ENCODE assay signal across 8 mouse cellular contexts in the genomic region with DNA sequence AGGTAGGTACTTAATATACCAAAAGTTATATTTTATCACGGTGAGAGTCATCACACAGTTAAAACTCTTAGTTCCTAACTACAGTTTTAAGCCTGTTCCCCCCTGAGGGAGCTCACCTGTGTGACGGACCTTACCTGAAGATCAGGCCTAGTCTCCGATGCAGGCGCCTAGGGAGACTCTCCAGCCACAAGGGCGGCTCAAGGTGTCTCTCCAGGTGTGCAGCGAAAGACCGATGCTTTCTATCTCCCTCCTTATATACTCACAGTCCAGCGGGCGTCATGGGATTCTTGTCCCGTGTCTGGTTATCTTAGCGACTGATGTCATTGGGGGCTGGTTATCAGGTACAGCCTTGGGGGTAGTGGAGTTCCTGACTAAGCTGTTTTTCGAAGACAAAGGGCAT. TPM values are rescaled to one million over a fixed set of nuclear protein-coding genes. Genes with fewer than 3 reads are reported as not detected.
A peak's percentile ranks its signal among the peaks of the same experiment; 100 is the strongest.
DNase-seq lines count a peak whose midpoint lies in the region; ATAC-seq and TF ChIP-seq lines count a peak whose summit lies in the region.

A gene (minus strand): TSS at position 232 of the 400 bp plus-strand sequence.

- H3K36me3 ChIP-seq in hindbrain, postnatal 0 days (ENCODE audit: insufficient read depth, low read length), result no peaks in the 10 kb centered on the region
- no peaks in the 10 kb centered on the region for H3K36me3 ChIP-seq in liver, postnatal 0 days (replicated peaks; ENCODE audit: insufficient read depth, low read length)

- no peaks in the 10 kb centered on the region for H3K27me3 ChIP-seq in hindbrain, postnatal 0 days (ENCODE audit: insufficient read depth, low read length)
- H3K27me3 ChIP-seq in liver, postnatal 0 days (ENCODE audit: insufficient read depth, low read length), result no peaks in the 10 kb centered on the region

- no peaks in the 10 kb centered on the region for H3K9me3 ChIP-seq in hindbrain, postnatal 0 days (ENCODE audit: low read length)
- no peaks in the 10 kb centered on the region for H3K9me3 ChIP-seq in liver, postnatal 0 days (ENCODE audit: low read length)

- intact Hi-C loops in gastrocnemius, postnatal 14 days (cut with DNase I; ENCODE audit: low total_unique reads), result no loop called here

- no peak for TF ChIP-seq CTCF in hindbrain, postnatal 0 days (IDR thresholded peaks at IDR 0.05; ENCODE audit: low read depth)
- no peak for TF ChIP-seq CTCF in liver, postnatal 0 days (IDR thresholded peaks at IDR 0.05; ENCODE audit: low read depth)

- H3K27ac ChIP-seq in hindbrain, postnatal 0 days, result peak within 1 kb of the TSS; percentile 86
- H3K27ac ChIP-seq in liver, postnatal 0 days (ENCODE audit: low read depth), result peak within 1 kb of the TSS; percentile 88

- WGBS in hindbrain, postnatal 0 days, result 87% methylated on average over 12 of the region's 12 CpGs
- WGBS in liver, postnatal 0 days (ENCODE audit: insufficient replicate concordance), result 81% methylated on average over 12 of the region's 12 CpGs

- H3K4me3 ChIP-seq in hindbrain, postnatal 0 days (ENCODE audit: low read length), result peak within 1 kb of the TSS; percentile 37
- H3K4me3 ChIP-seq in liver, postnatal 0 days (ENCODE audit: low read depth, low read length), result peak within 1 kb of the TSS; percentile 65

- no peak for ATAC-seq in hindbrain, postnatal 0 days
- ATAC-seq in liver, postnatal 0 days, result no peak

- TF ChIP-seq EP300 in liver, postnatal 0 days (IDR thresholded peaks at IDR 0.05; ENCODE audit: low read depth), result no peak

- peak within 1 kb of the TSS; percentile 54 for H3K4me2 ChIP-seq in hindbrain, postnatal 0 days (ENCODE audit: low read depth, low read length)
- peak within 1 kb of the TSS; percentile 72 for H3K4me2 ChIP-seq in liver, postnatal 0 days (ENCODE audit: low read depth, low read length)

- H3K4me1 ChIP-seq in hindbrain, postnatal 0 days (ENCODE audit: insufficient read depth, low read length), result no peaks in the 10 kb centered on the region
- H3K4me1 ChIP-seq in liver, postnatal 0 days (ENCODE audit: insufficient read depth), result no peaks in the 10 kb centered on the region

- H3K9ac ChIP-seq in hindbrain, postnatal 0 days (replicated peaks; ENCODE audit: low read length), result peak within 1 kb of the TSS; percentile 53
- H3K9ac ChIP-seq in liver, postnatal 0 days (replicated peaks), result peak within 1 kb of the TSS; percentile 63

- no peak for DNase-seq in left cerebral cortex, adult 18-20 months (ENCODE audit: low spot score in 2 of 2)
- DNase-seq in left cerebral cortex, adult 9 months (ENCODE audit: low spot score in 2 of 2), result no peak
- no peak for DNase-seq in adrenal gland, postnatal 4 days (ENCODE audit: low spot score in 2 of 2)
- DNase-seq in gastrocnemius, postnatal 14 days, result no peak
- no peak for DNase-seq in hindbrain, postnatal 0 days (ENCODE audit: low spot score)
- no peak for DNase-seq in liver, postnatal 0 days
- peak; percentile 72 for DNase-seq in yolk sac, embryonic 10.5 days (ENCODE audit: low spot score)
- DNase-seq in spleen, postnatal 4 days (ENCODE audit: low spot score in 2 of 2), result no peak

RNA-seq across cellular contexts. Expression of the gene that starts here (rescaled TPM):
- 100 to 1,000 TPM; 320 to 331 TPM for total RNA-seq in left cerebral cortex, adult 18-20 months (2021)
- 100 to 1,000 TPM; 354 to 367 TPM for total RNA-seq in adrenal gland, postnatal 4 days (2021)
- 100 to 1,000 TPM; 149 to 161 TPM for total RNA-seq in gastrocnemius, postnatal 14 days (2021)
- total RNA-seq in hindbrain, postnatal 0 days (2014; rRNA removed), result 250 and 251 TPM in 2 replicates
- 527 and 536 TPM in 2 replicates for polyA plus RNA-seq in hindbrain, postnatal 0 days (2015; fragmentation: Nextera tagmentation; extraction: Ambion mirVana)
- 150 and 163 TPM in 2 replicates for polyA plus RNA-seq in liver, postnatal 0 days (2015; fragmentation: Nextera tagmentation; extraction: Ambion mirVana)
